Mouse (Mus musculus): ENCODE results near the gene Uhrf1bp1l.

The Uhrf1bp1l gene

GRCm38 (mm10) chr10:89855251-89855875 lies 110.6 kb downstream of the Uhrf1bp1l start:
- no peak for DNase-seq

DNA sequence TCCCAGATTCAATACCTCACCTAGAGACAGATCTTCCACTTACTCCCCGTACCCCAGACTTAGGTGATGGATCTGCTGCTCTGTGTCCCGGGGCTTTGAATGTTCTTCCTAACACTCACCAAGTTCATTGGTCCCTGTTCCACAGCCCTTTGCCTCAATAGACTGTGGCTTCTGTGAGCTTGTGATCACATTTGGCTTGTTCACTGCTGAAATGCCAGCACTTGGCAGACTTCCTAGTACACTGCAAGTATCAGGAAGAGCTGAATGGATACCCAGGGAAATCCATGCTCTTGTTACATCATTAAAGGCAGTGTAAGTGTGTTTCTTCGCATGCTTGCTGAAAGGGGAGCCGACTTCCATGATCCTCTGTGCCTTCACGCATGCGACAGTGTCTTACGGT lies 111.5 kb downstream of the Uhrf1bp1l start:
- DNase-seq, result no peak

- no peak for DNase-seq
Observed at GRCm38 (mm10) chr10:89868211-89868610, 123.4 kb downstream of the Uhrf1bp1l start.

GRCm38 (mm10) chr10:89868836-89869235 lies 124.0 kb downstream of the Uhrf1bp1l start:
- DNase-seq, result no peak
